Mouse (Mus musculus): ENCODE results near the gene F7.
A peak's percentile ranks its signal among the peaks of the same experiment; 100 is the strongest.

Gene F7

DNA sequence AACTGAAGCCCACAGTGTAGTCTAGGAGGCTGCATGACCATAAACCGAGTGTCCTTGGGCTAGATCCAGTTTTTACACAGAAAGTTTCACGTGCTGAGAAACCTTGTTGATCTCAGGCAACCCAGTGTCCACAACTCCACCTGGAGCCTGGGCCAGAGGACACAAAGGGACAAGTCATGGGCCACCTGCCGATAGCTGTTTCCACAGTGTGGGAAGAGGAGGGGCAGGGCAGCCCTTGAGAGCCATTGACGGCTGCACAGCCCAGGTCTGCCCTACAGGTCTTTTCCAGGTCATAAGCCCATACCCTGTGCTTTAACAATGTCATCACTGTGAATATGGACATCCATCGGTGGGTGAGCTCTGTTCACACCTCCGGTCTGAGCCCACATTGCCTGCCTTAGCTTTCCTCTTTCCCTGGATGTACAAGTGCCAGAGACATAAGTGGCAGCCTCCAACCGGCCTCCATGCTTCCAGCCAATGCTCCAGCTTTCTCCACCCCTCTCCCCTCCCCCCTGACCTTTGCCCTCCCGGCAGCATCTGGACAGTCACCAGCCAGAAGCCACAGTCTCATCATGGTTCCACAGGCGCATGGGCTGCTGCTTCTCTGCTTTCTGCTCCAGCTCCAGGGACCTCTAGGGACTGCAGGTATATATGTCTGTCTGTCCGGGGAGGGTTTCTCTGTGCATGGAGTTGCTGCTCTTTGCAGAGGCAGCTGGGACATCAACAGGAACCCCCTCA is at the start of gene F7:
Gene F7, plus strand, starts transcription at position 548 of the 738 bp plus-strand sequence.
- no peak for DNase-seq (ENCODE audit: low spot score)

DNA sequence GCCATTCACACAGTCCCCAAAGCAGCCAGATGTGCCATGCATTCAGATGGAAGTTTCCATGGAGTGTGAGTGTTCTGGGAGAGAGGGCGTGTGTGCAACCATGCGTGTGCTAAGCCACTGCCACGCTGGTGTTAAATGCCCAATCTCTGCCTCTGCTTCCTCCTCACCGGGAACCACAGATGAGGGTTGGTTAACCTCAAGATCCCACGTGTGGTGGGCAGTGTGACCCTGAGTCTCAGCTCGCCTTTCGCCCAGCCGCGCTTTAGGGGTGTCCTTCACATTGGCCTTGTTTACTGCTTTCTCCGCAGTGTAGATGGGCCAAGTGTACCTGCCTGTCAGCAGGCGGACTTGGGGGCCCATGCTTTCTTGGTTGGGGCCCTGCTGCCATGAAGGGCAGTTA is 49.5 kb upstream of the F7 start:
- no peak for DNase-seq (ENCODE audit: low spot score)

DNA sequence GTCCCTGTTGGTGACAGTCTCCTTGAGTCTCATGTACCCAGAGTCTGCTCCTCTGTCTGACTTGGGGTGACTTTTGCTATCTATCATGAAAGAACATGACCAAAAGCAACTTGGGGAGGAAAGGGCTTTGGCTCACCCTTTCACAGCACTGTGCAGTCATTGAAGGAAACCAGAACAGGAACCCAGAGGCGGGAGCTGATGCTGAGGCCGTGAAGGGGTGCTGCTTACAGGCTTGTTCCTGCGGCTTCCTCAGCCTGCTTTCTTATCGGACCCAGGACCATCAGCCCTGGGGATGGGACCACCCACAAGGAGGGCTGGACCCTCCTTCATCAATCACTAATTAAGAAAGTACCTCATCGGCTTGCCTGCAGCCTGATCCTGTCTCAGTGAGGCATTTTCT is 49.1 kb upstream of the F7 start:
- no peak for DNase-seq (ENCODE audit: low spot score)

DNA sequence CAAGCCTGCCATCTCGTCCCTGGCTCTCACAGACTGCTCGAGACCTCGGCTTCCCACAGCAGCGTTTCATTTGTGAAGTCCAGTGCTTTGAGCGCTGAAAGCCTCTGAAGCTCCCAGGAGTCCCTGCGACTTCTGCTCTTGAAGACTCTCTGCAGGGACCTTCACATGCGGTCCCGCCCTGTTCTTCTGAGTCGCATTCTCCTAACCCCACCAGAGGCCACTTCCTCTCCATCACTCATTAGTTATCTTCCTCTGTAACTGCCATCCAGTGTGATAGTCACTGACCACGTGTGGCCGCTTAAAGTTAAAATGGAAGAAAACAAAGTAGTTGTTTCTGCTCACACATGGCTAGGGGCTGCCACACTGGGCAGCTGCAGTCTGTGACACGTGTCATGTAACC is 48.5 kb upstream of the F7 start:
- no peak for DNase-seq (ENCODE audit: low spot score)

DNA sequence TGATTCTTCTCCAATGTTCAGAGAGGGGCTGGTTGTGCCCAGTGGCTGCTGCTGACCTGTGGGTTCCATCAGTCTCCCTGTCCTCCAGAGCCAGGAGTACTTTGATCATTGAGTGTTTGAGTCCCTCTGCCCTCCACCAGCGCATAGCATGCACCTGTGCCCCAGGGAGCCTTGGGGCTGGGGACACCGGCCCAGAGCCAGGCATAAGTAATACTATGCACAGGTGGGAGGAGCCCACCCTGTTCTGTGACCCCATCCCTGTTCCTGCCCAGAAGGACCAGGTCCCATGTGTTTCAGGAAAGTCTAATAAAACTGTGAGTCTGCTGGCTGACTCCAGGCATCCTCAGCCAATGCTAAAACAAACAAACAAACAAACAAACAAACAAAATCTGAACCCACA is 47.5 kb upstream of the F7 start:
- no peak for DNase-seq (ENCODE audit: low spot score)

DNA sequence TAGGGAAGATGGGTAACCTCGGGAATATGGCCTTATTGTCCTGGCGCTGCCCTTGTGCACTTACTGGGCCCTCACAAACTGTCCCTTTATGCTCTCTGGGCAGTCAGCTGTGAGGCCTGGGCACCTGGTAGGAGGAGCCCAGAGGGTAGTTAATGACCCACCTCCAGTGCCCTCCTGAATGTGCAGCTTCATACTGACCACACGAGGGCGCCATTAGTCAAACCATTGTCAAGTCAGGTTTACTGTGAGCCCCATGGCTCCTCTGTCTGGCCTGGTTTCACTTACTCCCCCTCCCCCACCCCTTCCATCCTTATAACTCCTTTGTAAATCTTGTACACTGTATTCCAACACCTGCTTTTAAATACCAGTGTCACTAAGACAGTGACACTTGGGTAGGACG is 47.1 kb upstream of the F7 start:
- peak; percentile 86 for DNase-seq (ENCODE audit: low spot score)

DNA sequence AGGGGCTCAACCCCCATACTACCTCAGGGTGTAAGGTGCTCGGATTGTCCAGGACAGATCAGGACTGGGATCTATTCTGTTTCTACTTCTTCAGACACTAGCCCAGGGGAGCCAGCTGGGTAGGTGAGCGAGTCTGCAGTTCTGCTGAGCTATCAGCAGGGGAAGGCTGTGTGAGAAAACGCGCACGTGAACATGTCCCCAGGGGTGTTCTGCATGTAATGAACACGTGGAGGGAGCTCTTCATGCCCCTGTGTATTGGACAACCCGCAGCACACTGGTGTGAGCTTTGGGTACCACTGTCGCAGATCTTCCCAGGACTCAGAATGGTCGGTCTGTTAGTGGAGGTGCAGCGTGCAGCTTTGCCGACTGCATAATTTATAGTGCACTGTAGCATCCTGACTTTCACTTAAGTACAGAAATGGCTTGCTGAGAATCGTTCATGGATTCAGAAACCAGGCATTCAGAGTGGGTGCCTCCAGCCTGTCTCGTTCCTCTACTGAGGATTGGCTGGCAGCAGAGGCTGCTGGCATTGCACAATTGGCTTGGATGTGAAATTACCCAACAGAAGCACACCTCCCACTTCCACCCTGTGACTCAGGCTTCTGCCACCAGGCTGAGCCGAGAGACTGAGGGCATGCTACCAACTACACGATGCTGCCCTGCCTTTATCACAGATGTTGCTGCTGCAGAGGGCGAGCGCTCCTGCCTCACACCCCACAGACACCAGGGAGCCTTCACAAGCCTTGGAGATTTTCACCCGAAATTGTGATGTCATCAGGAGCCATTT is 42.0 kb upstream of the F7 start:
- no peak for DNase-seq (ENCODE audit: low spot score)

DNA sequence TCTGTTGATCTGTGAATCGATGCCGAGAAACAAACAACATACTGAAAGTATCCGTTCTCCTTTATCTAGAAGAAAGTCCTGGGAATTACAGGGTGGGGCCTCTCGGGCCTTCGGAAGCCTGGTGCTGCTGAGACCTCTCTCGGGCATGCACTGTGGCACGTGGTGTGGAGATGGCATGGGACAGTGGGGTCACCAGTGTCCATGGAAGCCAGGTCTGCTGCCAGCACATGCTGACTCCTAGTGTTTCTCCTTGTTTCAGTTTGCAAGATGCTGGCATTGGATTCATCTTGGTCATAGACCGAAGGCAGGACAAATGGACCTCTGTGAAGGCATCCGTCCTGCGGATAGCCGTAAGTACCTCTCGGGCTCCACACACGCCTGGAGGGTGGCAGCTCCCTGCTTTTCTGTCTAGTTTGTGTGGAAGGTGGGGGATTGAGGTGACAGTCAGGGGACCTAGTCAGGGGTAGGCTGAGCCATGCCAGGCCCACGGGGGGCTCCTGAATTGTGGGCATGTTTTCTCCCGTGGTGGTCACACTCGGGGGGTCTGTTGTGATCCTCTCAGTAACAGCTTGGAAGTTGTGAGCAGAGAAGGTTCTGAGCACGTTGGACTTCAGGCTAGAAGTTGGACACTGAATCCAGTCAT is 41.1 kb upstream of the F7 start:
- DNase-seq (ENCODE audit: low spot score): no peak

DNA sequence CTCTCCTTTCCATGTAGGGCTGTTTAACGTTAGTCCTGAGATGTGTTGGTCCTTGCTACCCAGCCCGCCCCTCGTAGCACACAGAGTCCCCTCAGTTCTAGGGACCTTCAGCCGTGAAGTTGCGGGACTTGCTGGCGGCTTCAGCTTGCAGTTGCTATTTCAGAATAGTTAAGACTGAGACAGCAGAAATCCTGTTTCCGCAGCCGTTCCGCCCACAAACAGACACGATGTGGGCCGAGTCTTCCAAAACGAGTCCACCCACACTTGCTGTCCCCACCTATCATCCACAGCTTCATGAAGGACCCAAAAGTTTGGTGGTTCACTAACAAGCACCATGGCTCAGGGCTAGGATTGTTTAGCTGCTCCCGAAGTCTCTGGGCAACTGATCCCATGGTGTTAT is 40.6 kb upstream of the F7 start:
- no peak for DNase-seq (ENCODE audit: low spot score)

DNA sequence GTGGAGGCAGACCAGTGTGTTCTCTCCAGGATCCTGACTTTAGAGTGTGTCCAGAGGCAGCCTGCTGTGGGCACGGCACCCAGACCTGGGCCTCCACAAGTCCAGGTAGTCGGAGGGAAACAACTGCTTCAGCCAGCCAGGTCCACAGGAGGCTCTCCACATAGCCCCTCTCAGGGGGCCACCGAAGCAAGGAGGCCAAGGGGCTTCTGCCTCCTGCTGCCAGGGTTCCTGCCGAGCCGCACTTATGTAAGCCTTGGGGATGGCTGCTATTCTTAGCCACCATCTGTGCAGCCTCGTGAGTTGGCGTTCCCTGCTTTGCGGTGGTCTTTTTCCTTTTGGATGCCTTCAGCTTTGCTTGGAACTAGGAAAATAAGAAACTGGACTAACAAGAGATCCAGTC is 38.3 kb upstream of the F7 start:
- no peak for DNase-seq (ENCODE audit: low spot score)

DNA sequence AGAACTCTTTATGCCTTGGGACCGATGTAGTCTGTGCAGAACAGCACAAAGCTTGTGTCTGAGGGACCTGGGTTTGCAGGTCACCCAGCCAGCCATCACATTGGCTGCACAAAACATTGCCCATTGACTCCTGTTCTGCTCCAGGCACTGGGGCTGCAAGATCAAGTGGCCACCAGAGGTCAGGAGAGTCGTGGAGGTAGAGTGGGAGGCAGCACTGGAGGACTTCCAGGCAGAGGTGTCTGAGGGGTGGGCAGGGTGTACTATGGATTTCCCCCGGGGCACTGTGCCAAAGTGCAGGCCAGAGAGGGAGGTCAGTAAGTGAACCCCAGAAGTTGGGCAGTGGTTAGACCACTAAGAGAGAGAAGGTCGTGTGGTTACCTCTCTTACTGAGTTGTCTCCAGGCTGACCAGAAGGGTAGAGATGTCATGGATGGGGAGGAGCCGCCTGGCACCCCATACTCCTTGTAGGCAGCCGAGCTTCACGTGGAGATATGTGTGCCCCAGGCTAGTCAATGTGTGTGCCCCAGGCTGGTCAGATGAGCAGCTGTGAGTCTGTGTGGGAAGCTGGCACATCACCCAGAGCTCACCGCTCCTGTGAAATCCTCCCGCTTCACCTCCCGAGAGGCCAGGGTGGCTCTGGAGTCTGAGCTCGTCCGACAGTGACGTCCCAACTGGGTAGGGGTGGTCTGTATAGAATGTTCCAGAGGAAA is 37.0 kb upstream of the F7 start:
- DNase-seq (ENCODE audit: low spot score): no peak

DNA sequence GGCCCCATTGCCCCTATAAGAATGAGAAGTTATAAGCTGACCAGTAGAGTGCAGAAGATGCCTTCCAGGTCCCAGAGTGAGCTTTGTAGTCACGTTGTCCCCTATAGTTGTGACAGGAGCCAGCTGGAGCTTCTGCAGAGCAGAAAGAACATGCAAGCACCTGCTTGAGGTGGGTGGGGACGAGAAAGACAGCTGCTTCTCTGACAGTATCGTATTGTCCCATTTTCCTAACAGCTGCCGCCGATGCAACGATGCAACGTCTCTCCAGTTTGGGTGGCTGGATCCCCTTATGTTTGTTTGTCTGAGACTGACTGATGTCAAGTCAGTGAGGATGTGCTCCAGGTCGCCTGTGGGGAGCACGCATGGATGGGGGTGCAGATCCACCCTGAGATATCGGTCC is 34.4 kb upstream of the F7 start:
- no peak for DNase-seq (ENCODE audit: low spot score)

DNA sequence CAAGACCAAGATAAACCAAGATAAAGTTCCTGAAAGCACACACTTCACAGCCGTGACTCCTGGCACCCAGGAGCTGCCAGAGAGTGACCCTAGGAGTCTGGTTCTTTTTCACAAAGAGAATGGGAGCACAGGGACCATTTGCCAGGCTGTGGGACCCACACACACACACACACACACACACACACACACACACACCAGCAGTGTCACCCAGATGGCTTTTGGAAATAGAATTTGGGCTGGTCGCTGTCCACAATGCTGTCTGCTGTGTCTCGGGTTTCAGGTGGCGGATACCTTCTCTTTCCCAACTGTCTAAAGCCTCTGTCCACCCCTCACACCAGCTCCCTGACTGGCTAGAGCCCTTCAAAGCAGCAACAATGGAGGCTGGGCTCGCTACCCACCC is 31.4 kb upstream of the F7 start:
- DNase-seq (ENCODE audit: low spot score): no peak

DNA sequence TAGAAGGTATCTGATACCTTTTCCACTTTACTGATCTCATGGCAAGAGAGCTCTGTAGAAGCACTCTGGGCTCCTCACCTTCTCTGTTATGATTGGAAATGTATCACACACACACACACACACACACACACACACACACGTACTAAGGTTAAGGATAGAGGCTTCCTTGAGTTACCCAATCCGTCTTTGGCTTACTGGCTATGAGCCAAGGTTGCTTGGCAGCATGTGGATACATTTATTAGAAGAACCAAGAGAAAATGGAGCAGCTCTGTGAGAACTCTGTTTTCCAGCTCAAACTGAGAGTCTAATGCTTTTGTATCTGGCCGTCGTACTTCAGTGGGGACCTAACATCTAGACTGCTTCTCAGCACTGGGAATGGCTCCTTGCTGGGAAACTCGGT is 30.4 kb upstream of the F7 start:
- DNase-seq (ENCODE audit: low spot score): no peak

DNA sequence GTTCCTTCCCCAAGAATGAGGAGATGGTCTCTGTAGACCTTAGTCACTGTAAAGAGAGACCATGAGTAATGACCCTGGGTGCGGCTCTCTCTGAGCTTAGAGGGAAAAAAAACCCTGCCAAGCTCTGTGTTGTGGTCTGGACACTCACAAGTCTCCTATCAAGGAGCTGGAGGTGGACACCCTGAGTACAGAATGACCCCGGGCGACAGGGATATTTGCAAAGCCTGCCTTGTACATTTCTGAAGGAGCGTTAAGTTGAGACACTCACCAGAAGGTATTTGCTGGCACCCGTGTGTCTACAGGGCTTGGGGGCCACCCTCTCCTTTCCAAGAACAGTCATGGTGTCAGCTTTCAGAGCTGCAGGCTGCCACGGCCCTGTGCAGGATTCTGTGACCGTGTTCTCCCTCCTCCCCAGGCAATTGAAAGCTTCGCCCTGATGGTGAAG is 29.0 kb upstream of the F7 start:
- no peak for DNase-seq (ENCODE audit: low spot score)

DNA sequence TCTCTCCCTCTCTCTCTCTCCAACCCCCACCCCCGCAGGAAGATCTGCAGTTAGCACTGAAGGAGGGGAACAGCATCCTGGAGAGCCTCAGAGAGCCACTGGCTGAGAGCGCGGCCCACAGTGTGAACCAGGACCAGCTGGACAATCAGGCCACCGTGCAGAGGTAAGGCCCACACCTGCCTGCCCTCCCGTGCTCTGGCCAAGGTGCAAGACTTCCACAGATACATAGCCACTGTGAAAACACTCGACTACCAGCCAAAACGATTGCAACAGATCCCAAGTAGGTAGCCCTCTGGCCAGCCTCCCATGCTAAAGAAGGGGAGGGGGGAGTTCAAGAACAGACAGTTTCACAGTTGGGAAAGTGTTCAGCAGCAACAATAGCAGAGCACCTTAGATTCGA is 27.5 kb upstream of the F7 start:
- DNase-seq (ENCODE audit: low spot score): no peak

DNA sequence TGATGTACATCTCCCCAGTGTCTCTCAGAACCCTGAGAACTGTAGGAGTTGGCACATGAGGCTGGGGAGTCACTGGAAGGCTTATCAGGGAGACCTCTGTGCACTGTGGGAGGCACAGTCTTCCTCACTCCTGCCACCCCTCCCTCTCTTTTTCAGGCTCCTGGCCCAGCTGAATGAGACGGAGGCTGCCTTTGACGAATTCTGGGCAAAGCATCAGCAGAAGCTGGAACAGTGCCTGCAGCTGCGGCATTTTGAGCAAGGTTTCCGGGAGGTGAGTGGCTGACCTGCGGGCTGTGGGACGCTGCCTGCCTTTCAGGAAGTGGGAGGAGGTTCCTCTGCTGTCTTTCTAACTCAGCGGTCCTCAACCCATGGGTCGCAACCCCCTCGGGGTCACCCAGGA is 26.0 kb upstream of the F7 start:
- DNase-seq (ENCODE audit: low spot score): no peak

DNA sequence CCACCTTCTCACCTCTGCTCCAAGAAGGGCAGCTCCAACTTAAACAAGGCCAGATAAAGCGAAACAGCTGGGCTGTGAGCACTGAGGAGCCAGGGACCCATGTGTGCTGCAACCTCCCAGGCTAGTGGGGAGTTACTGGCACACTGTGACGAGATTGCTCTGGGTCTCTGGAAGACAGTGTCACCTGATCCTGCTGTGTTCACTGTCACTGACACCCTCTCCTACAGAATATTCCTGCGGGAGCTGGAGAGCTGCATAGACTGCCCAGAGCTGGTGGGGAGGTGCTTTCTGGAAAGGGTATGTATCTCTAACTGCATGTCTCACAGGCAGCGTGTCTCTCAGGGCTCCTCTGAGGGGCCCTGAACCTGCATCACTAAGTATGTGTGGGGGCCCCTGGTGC is 18.4 kb upstream of the F7 start:
- no peak for DNase-seq (ENCODE audit: low spot score)

DNA sequence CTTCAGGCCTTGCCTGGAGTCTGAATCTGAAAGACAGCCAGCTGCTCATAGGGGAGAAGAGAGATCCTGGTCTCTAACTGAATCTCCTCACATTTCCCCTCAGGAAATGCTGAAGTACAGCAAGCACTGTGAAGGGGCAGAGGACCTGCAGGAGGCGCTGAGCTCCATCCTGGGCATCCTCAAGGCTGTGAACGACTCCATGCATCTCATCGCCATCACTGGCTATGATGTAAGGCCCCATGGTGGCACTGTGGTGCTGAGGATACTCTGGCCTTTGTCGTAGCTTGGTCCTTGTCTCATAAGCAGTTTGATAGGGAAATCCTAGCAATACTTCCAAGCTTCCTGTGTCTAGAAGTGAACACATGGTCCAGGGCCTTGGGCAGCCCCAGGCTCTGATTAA is 15.5 kb upstream of the F7 start:
- DNase-seq (ENCODE audit: low spot score): no peak

DNA sequence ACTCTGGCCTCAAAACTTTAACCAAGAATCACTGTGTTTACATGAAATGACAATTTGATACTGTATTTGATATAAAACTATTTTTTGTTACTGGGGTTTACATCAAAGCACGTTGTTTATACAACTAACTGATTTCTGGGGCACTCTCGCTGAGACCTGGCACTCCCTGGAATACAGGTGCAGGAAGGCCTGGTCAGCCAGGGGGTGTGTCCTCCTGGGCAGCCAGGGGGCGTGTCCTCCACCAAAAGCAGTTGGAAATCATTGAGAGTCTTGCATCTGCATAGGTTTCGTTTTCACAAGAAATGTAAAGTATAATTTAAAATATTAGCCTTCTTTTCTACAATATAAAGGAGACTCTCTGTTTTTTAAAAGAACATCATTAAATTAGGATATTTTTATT is 6.3 kb upstream of the F7 start:
- no peak for DNase-seq (ENCODE audit: low spot score)

DNA sequence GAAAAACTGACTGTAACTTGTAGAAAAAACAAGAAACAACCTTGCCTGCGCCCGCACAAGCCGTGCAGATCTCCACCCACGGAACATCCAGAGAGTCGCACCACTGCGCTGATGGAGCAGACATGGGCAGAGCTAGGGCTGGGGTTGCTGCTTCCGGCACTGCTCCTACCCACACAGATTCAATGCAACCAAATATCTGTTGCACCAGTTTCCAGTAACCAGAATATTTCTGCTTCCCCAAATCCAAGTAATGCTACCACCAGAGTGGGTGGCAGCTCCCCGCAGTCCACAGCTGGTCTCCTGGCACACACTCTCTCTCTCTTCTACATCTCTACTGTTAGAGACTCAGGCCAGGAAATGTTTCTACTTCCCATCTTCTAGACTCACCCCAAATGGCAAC is 4.0 kb upstream of the F7 start:
- DNase-seq (ENCODE audit: low spot score): no peak

DNA sequence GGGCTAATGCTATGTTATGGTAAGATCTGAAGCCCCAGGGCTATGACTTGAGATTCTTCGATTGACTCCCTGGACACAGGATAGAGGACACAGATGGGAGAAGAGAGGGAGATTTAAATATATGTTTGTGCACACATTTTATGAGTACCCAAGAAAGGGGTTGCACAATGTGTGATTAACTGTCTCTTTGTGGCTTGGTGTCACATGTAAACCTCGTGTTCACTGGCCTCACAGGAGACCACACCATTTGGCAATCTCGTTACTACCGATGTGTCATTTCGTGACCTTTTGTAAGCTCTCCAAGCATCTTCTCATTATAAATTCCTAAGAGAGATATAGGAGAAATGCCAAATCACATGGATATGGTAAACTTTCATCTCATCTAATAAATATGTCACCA is 1.8 kb downstream of the F7 start:
- DNase-seq (ENCODE audit: low spot score): no peak

DNA sequence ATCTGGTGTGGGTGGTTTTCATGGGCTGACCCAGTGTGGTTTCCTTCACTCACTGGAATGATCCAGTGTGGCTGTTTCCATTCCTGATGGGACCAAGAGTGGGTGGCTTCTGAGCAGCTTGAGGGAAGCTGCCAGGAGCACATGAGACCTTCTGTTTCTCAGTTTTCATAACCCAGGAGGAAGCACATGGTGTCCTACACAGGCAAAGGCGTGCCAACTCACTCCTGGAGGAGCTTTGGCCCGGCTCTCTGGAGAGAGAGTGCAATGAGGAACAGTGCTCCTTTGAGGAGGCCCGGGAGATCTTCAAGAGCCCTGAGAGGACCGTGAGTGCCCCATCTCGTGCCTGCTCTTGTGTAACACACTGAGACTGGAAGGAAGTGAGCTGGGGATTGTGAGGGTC is 2.6 kb downstream of the F7 start:
- no peak for DNase-seq (ENCODE audit: low spot score)

Data from retina, embryonic 14.5 days (tissue).